Mouse (Mus musculus): ENCODE results near the gene Rmnd5a.
"Not testable (repeated sequence)": the region's sequence is repeated elsewhere in the genome, so short reads cannot be mapped to it uniquely, and the experiment has no call there.

Gene Rmnd5a

DNA sequence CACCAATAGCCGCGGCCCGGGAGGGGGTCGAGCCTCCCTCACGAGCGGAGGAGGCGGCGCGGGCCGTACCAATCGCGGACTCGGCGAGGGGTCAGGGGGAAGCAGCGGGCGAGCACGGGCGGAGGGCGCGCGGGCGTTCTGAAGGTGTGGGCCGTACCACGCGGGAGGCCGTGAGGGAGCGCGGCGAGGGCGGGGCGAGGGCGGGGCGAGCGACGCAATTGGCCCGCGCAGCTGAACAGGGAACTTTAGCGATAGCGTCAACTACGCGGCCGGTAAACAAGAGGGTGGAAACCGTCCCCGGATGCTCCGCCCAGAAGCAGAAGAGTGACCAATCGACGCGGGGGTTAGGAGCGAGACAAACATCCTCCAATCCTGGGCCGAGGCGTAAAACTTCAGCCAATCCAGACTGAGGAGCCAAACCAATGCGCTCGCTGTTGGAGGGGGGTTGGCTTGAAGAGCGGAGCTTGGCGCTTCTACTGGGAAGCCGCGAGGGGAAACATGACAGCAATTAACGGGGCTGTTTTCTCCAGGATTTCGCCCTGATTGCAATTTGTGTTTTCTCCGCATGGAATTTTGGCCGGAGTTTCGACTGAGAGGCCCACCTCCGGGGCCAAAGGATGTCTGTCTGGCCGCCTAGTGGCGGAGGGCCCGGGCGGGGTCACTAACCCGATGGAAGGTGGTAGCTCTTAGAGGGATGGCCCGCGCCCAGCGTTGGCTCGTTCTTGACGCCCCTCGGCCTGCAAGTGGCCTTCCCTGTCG is at the start of gene Rmnd5a:
Rmnd5a (minus strand) TSS at position 146 of the 759 bp plus-strand sequence.
- Histone ChIP-seq H3K27me3 (ENCODE audit: control insufficient read depth, insufficient read depth, low read length, poor library complexity, severe bottlenecking) (no peaks in the 10 kb centered on the region), H3K36me3 (ENCODE audit: control insufficient read depth, insufficient read depth, low read length, poor library complexity, severe bottlenecking) (no peaks in the 10 kb centered on the region)
- peak; percentile 100 for DNase-seq (ENCODE audit: low read depth, low spot score)

DNA sequence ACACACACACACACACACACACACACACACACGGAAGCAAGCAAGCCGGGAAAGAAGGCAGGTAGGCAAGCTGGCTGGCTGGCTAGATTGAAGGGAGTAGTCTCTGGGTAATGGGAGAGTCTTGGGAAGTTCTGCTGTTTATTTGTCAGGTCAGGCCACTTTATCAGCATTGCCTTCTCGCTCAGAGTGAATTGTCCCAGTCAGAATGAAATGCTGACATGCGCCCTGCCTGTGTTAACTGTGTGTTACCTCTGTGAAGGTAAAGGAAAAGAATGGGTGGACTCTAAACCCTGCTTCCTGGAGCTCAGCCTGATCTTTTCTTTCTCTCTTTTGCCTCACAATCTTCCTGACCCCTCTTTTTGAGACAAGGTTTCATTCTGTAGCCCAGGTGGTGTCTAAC is 47.5 kb upstream of the Rmnd5a start:
- no peaks in the 10 kb centered on the region for H3K27me3 ChIP-seq (ENCODE audit: control insufficient read depth, insufficient read depth, low read length, poor library complexity, severe bottlenecking)
- DNase-seq (ENCODE audit: low read depth, low spot score): no peak
- no peaks in the 10 kb centered on the region for H3K36me3 ChIP-seq (ENCODE audit: control insufficient read depth, insufficient read depth, low read length, poor library complexity, severe bottlenecking)

DNA sequence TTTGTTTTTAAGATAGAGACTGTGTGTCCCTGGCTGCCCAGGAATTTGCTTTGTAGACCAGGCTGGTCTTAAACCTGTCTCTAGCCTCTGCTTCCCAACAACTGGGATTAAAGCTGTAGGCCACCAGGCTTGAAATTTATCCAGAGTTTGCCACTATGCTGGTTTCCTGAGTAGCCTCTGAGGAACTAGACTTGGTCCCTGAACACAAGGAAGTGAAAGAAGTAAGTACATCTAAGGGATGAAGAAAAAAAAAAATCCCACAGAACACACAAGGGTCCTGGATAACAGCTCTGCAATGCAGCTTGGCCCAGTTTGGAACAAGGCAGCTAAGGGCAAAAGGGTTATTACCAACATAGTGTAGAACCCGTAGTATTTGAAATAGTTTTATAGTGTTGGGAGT is 46.4 kb upstream of the Rmnd5a start:
- H3K36me3 ChIP-seq (ENCODE audit: control insufficient read depth, insufficient read depth, low read length, poor library complexity, severe bottlenecking): no peaks in the 10 kb centered on the region
- H3K27me3 ChIP-seq (ENCODE audit: control insufficient read depth, insufficient read depth, low read length, poor library complexity, severe bottlenecking): no peaks in the 10 kb centered on the region
- DNase-seq (ENCODE audit: low read depth, low spot score): no peak

DNA sequence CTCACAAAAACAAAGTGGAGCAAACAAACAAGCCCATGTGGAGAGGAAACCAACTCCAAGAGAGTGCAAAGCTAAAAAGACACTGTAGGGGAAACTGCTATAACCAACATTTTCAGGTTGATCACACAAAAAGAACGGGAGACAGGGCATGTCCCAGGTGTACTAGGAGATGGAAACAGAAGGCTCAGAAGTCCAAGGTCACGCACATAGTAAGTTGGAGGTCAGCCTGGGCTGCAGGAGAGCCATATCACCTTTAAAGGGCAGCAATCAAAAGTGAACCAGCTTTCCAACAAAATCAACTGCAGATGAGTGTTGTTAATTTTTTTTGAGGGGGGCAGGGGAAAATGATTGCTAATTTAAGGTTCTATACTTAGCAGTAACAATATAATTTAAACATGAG is 45.8 kb upstream of the Rmnd5a start:
- DNase-seq (ENCODE audit: low read depth, low spot score): no peak
- H3K27me3 ChIP-seq (ENCODE audit: control insufficient read depth, insufficient read depth, low read length, poor library complexity, severe bottlenecking): no peaks in the 10 kb centered on the region
- H3K36me3 ChIP-seq (ENCODE audit: control insufficient read depth, insufficient read depth, low read length, poor library complexity, severe bottlenecking): no peaks in the 10 kb centered on the region

DNA sequence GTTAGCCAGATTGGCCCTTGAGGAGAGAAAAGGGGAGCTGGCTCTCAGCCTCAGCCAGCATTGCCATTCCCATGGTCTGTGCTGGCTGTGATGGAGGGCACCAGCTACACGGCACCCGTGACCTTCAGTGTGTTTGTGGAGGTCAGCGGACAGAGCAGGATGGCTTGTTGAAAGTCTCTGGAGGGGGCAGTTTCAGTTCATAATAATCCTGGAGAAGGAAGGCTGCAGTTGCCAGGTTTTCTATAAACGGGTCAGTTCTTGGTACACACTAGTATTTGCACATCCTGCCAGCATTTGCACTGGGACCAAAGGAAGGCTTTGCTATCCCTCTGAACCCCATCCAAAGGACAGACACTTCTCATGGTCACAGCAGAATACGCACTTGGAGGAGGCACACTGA is 44.8 kb upstream of the Rmnd5a start:
- Histone ChIP-seq H3K36me3 (ENCODE audit: control insufficient read depth, insufficient read depth, low read length, poor library complexity, severe bottlenecking) (no peaks in the 10 kb centered on the region), H3K27me3 (ENCODE audit: control insufficient read depth, insufficient read depth, low read length, poor library complexity, severe bottlenecking) (no peaks in the 10 kb centered on the region)
- no peak for DNase-seq (ENCODE audit: low read depth, low spot score)

DNA sequence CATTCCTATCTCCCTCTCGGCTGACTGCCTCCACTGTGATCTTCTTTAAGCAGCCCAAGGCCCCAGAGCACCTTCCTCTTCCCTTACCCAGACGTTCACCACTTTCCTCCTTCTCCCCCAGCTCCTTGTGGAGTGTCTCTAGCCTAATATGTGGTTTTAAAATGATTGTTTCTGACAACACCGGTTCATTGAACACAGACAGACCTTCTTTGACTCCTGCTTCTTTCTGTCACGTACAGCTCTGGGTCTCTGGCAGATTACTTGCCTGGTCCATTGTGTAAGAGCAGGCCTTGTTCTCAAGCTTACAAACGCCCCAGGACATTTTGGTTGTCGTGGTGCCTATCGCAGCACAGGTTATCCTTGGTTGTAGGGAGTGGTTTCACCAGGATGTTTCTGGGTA is 40.7 kb upstream of the Rmnd5a start:
- no peak for DNase-seq (ENCODE audit: low read depth, low spot score)
- no peaks in the 10 kb centered on the region for H3K36me3 ChIP-seq (ENCODE audit: control insufficient read depth, insufficient read depth, low read length, poor library complexity, severe bottlenecking)
- no peaks in the 10 kb centered on the region for H3K27me3 ChIP-seq (ENCODE audit: control insufficient read depth, insufficient read depth, low read length, poor library complexity, severe bottlenecking)

DNA sequence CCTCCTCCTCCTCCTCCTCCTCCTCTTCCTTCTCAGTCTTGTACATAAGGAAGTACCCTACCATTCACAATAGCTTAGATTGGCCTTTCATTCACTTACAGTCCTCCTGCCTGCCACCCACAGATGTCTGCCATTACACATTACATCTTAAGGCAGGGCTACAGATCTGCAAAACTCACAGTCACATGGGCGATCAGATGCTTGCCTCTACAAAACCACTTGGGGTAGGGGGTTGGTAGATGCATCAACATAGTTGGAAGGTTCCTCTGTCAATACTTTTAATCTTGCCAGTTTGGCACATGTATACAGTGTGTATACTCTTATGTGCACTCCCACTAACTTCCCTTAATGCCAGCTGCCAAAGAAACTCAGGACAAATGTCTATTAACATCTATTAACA is 39.7 kb upstream of the Rmnd5a start:
- no peaks in the 10 kb centered on the region for H3K36me3 ChIP-seq (ENCODE audit: control insufficient read depth, insufficient read depth, low read length, poor library complexity, severe bottlenecking)
- DNase-seq (ENCODE audit: low read depth, low spot score): no peak
- H3K27me3 ChIP-seq (ENCODE audit: control insufficient read depth, insufficient read depth, low read length, poor library complexity, severe bottlenecking): no peaks in the 10 kb centered on the region

DNA sequence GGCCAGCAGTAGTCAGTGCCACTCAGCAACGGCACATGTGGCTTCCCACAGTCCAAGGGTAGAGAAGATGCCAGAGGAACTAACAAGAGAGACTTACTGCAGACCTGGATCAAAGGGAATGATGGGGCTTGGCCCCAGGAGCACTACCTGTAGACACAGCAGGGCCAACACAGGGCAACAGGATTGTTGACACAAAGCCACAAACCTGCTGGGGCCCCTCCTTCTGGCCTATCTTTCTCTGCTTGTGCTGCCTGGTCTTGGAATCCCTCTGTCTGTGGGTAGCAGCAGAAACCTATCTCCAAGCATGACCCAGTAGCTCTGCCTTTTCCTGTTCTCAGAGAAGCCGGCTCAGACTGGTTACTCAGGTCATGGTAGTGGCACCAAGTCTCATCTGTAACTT is 39.2 kb upstream of the Rmnd5a start:
- DNase-seq (ENCODE audit: low read depth, low spot score): not testable (repeated sequence)

DNA sequence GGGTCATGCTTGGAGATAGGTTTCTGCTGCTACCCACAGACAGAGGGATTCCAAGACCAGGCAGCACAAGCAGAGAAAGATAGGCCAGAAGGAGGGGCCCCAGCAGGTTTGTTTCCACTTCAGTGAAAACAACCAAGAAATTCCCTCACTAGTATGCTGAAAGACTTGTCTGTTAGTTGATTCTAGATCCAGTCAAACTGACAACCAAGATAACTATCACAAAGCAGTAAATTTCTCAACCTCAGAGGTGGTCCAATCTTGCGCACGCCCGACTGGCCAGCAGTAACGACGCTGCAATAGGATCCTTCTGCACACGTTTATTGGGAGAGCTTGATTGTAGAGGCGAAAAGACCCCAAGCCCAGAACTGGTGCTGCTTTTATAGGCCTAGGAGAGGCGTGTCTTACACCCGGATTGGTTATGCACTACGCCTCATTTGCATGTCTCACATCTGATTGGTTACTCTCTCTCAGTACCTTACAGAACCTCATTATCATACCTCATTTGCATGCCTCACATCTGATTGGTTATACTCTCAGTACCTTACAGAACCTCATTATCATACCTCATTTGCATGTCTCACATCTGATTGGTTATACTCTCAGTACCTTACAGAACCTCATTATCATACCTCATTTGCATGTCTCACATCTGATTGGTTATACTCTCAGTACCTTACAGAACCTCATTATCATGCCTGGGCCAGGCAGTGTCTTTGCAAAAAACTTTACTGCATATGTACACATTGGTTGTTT is 38.6 kb upstream of the Rmnd5a start:
- not testable (repeated sequence) for H3K27me3 ChIP-seq (ENCODE audit: control insufficient read depth, insufficient read depth, low read length, poor library complexity, severe bottlenecking); H3K36me3 ChIP-seq (ENCODE audit: control insufficient read depth, insufficient read depth, low read length, poor library complexity, severe bottlenecking); DNase-seq (ENCODE audit: low read depth, low spot score)

More for the DNA sequence above, 39.2 kb upstream of the Rmnd5a start:
- not testable (repeated sequence) for H3K27me3 ChIP-seq (ENCODE audit: control insufficient read depth, insufficient read depth, low read length, poor library complexity, severe bottlenecking); H3K36me3 ChIP-seq (ENCODE audit: control insufficient read depth, insufficient read depth, low read length, poor library complexity, severe bottlenecking)

DNA sequence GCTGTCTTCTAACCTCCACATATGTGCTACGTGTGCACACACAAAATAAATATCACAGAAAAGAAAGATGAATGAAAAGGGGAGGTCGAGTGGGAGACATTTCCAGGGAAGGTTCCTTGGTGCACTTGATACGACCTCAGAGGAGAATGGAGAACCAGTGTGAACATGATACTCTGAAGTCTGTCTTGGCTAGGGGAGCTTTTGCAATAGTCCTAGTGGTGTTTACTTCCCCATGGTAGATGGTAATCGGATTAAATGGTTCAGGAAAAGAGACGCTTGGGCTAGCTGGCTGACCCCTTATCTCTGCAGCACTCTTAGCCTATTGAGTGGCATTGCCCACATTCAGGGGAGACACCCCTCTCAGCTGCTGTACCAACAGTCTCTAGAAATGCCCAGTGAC is 36.3 kb upstream of the Rmnd5a start:
- Histone ChIP-seq H3K36me3 (ENCODE audit: control insufficient read depth, insufficient read depth, low read length, poor library complexity, severe bottlenecking) (no peaks in the 10 kb centered on the region), H3K27me3 (ENCODE audit: control insufficient read depth, insufficient read depth, low read length, poor library complexity, severe bottlenecking) (no peaks in the 10 kb centered on the region)
- no peak for DNase-seq (ENCODE audit: low read depth, low spot score)

DNA sequence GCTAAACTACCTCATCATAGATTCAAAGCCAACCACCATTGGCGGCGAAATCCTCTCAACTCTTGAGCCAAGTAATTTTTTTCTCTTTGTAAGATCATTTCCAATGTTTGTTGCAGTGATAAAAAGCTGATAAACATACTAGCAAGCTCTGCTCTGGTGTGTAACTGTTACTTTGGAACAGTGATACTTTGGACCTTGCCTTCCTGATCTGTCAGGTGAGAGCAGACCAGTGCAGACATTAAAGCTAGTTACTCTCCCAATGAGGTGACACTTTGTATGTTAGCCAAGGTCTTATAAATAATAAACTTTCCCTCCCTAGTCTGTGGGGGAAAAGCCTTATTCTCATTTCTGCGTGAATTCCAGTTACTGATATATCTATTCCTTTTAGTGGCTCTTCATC is 35.2 kb upstream of the Rmnd5a start:
- Histone ChIP-seq H3K27me3 (ENCODE audit: control insufficient read depth, insufficient read depth, low read length, poor library complexity, severe bottlenecking) (no peaks in the 10 kb centered on the region), H3K36me3 (ENCODE audit: control insufficient read depth, insufficient read depth, low read length, poor library complexity, severe bottlenecking) (no peaks in the 10 kb centered on the region)
- no peak for DNase-seq (ENCODE audit: low read depth, low spot score)

DNA sequence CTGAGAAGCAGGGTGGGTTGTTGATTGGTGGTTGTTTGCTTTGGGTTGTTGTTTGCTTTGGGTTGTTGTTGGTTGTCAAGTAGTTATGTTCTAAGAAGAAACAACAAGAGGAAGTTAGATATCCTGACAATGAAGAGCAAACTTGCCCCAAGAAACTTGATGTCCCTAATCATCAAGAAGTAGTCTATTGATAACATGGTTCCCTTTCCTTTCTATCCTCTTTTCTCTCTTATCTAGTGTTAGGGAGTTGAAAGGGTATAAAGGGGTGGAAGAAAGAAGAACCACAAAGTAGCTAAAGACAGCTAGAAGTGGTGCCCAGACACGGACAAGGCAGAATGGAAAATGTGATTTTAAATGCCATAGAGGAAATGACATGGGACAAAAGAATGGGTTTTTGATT is 32.3 kb upstream of the Rmnd5a start:
- DNase-seq (ENCODE audit: low read depth, low spot score): no peak
- H3K27me3 ChIP-seq (ENCODE audit: control insufficient read depth, insufficient read depth, low read length, poor library complexity, severe bottlenecking): no peaks in the 10 kb centered on the region
- no peaks in the 10 kb centered on the region for H3K36me3 ChIP-seq (ENCODE audit: control insufficient read depth, insufficient read depth, low read length, poor library complexity, severe bottlenecking)

DNA sequence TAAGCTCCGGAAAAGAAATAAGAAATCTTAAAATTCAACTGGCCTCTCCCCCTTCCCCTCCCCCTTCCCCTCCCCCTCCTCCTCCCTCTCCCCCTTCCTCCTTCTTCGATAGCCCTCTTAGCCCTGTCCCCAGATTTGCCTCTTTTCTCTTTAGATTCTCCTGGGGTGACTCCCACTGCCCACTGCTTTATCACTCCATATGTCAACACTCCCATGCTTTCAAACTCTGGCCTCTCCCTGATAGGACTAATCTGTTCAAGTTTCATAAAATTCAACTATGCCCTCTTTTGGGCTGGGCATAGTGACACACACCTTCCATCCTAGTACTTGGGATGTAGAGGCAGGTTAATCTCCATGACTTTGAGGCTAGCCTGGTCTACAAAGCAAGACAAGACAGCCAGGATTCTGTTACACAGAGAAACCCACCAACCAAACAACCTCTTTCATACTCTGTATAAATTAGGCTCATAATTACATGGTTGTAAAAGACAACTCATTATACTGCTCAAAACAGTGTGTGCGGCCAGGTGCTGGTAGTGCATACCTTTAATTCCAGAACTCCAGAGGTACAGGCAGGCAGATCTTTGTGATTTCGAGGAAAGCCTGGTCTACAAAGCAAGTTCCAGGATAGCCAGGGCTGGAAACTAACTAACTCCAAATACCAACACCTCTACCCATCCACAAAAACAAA is 31.5 kb upstream of the Rmnd5a start:
- no peak for DNase-seq (ENCODE audit: low read depth, low spot score)
- Histone ChIP-seq H3K27me3 (ENCODE audit: control insufficient read depth, insufficient read depth, low read length, poor library complexity, severe bottlenecking) (no peaks in the 10 kb centered on the region), H3K36me3 (ENCODE audit: control insufficient read depth, insufficient read depth, low read length, poor library complexity, severe bottlenecking) (no peaks in the 10 kb centered on the region)

DNA sequence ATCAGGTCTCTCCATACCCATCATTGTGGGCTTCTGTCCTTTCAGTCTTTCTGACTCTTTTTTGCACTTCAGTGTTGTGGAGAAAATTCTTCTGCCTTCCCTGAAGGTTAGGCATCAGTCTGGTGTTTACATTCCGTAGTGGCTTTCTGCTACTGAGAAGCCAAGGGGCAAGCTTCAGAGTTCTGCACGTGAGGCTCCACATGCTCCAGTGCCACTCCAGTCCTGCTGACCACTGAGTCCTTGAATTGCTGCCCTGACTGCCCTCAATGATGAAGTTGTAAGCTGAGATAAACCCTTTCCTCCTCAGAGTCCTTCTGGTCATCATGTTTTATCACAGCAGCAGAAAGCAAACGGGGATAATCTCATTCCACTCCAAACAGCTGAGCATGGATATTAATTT is 28.9 kb upstream of the Rmnd5a start:
- Histone ChIP-seq H3K36me3 (ENCODE audit: control insufficient read depth, insufficient read depth, low read length, poor library complexity, severe bottlenecking) (no peaks in the 10 kb centered on the region), H3K27me3 (ENCODE audit: control insufficient read depth, insufficient read depth, low read length, poor library complexity, severe bottlenecking) (no peaks in the 10 kb centered on the region)
- no peak for DNase-seq (ENCODE audit: low read depth, low spot score)

DNA sequence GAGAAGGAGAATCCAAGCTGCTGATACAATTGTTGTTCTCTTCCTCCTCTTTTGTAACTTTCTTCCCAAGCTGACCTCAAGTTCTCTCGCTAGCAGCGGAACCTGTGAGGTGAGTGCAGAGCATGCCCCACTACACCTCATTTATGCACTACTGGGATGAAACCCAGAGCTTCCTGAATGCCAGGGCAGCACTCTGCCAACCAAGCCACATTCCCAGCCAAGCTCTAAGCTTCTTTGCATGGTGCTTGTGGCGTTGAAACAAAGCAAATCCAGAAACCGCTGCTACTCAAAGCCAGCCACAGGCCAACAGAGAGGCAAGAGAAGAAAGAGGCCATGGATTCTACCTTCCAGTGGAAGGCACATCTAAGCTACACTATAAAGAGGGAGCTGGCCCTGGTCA is 27.3 kb upstream of the Rmnd5a start:
- Histone ChIP-seq H3K27me3 (ENCODE audit: control insufficient read depth, insufficient read depth, low read length, poor library complexity, severe bottlenecking) (no peaks in the 10 kb centered on the region), H3K36me3 (ENCODE audit: control insufficient read depth, insufficient read depth, low read length, poor library complexity, severe bottlenecking) (no peaks in the 10 kb centered on the region)
- DNase-seq (ENCODE audit: low read depth, low spot score): no peak

All from splenic B cell, adult 2 months (primary cell).